Mouse (Mus musculus) heart, postnatal 0 days (tissue): ENCODE measurements around the gene Chst5.

Source experiments
- CTCF ChIP-seq: IDR thresholded peaks from 2 replicates; pipeline ENCODE4 v1.5.1; 2016; ENCODE audit warnings: antibody characterized with exemption, control low read depth, low read depth
- EP300 ChIP-seq: IDR thresholded peaks from 2 replicates; pipeline ENCODE4 v1.6.1; 2016; ENCODE audit warnings: antibody characterized with exemption, low read depth

DNA sequence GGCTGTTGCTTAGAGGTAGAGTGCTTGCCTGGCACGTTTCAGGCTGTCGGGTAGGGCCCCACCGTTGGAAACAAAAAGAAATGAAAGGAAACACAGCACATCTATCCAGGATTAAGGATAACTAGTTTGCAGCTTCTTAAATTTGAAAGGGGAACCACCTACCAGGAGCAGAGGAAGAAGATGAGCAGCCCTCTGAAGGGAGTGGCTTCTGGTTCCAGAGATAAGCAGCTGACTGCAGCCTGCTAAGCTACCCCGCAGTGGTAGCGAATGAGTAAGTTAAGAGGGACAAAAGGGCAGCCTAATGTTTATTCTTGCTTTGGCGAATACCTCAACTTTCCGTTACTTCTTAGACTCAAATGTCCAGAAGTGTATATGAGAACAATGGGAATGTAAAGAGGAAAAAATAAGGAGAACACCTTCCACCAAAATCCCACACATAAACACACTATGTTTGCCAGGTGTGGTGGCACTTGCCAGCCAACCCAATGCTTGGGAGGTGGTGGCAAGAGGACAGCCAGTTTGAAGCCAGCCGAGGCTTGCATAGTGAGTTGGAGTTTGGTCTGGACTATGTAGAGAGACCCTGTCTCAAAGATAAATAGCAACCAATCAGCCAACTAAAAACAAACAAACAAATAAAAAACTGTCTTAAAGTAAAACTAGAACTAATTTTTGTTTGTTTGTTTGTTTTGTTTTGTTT is 19.5 kb upstream of the Chst5 start:
- TF ChIP-seq CTCF (no peak), EP300 (no peak)
